Mouse (Mus musculus) lung, postnatal 0 days (tissue): ENCODE measurements around the gene Sipa1l3.

Experiments used
- CTCF ChIP-seq: IDR thresholded peaks from 2 replicates; pipeline ENCODE4 v1.5.1; 2016; ENCODE audit warnings: antibody characterized with exemption, mild to moderate bottlenecking
- EP300 ChIP-seq: IDR thresholded peaks from 2 replicates; pipeline ENCODE4 v1.6.1; 2016; ENCODE audit warnings: antibody characterized with exemption, mild to moderate bottlenecking, control low read depth

GRCm38 (mm10) chr7:29418231-29418630 lies 100.2 kb downstream of the Sipa1l3 start:
- no peak for TF ChIP-seq CTCF
- TF ChIP-seq EP300: peak; percentile 95
